Comparison of ENCODE assay signal across 17 mouse cellular contexts in the genomic region with DNA sequence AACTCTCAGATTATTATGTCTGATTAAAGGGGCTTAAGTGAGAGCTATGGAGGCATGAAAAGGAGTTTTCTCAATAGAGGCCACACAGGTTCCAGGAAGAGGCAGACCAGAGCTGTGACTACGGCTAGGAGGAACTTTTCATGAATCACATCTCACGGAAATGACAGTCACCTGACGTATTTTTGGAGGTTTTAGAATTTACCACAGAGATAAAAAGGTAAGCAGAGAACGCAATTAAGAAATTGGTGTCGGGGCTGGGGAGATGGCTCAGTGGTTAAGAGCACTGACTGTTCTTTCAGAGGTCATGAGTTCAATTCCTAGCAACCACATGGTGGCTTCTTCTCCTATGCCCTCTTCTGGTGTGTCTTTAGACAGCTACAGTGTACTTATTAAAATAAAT. TPM values are rescaled to one million over a fixed set of nuclear protein-coding genes. Genes with fewer than 3 reads are reported as not detected.
"Had no signal": no experiment of that assay in that cellular context is flagged by ENCODE, and none has a peak within 500 bp of the region (broad histone marks: within the 10 kb centered on the region; RNA-seq: fewer than 3 reads in every experiment).

No protein-coding gene starts in this region.

- H3K27me3 ChIP-seq: limb, embryonic 12.5 days; liver, embryonic 13.5 days; lung, embryonic 15.5 days; neural tube, embryonic 15.5 days had no signal

- H3K9me3 ChIP-seq: limb, embryonic 12.5 days; liver, embryonic 13.5 days; lung, embryonic 15.5 days; midbrain, embryonic 10.5 days; neural tube, embryonic 15.5 days had no signal

- DNase-seq: kidney, adult 2 months; kidney, postnatal 25 days; layer of hippocampus, postnatal 36 days; liver; liver, embryonic 13.5 days; liver, postnatal 0 days; thymus, postnatal 14 days had no signal

- H3K9ac ChIP-seq: limb, embryonic 12.5 days; liver, embryonic 13.5 days; liver, postnatal 0 days; lung, embryonic 15.5 days; neural tube, embryonic 15.5 days had no signal

- H3K36me3 ChIP-seq: limb, embryonic 12.5 days; liver, embryonic 13.5 days; lung, embryonic 15.5 days; midbrain, embryonic 10.5 days; neural tube, embryonic 15.5 days had no signal

- H3K27ac ChIP-seq: limb, embryonic 12.5 days; liver, embryonic 13.5 days; lung, embryonic 15.5 days; midbrain, embryonic 10.5 days; neural tube, embryonic 15.5 days; stomach, postnatal 0 days had no signal

- H3K4me2 ChIP-seq: limb, embryonic 12.5 days; liver, embryonic 13.5 days; lung, embryonic 15.5 days; neural tube, embryonic 15.5 days had no signal

- H3K4me3 ChIP-seq: limb, embryonic 12.5 days; liver, embryonic 13.5 days; lung, embryonic 15.5 days; midbrain, embryonic 10.5 days; neural tube, embryonic 15.5 days had no signal

- ATAC-seq: intestine, embryonic 16.5 days; liver, postnatal 0 days; midbrain, embryonic 16.5 days had no signal

RNA-seq across cellular contexts. Expression of gene Serpinb9b, which starts 25.9 kb away (rescaled TPM):
- total RNA-seq: layer of hippocampus, postnatal 36 days; left cerebral cortex, adult 8-10 months; left cerebral cortex, postnatal 25 days had no signal
- polyA plus RNA-seq: kidney, embryonic 16.5 days; limb, embryonic 12.5 days; liver, embryonic 13.5 days; midbrain, embryonic 10.5 days had no signal
